Mouse (Mus musculus) midbrain, embryonic 12.5 days (tissue): ENCODE measurements at regions not wholly inside any gene's neighbourhood (a gene's known extent, or its start where the extent isn't known, plus 50 kb on each side); places are given as distances from the start of the nearest gene placed in this dataset.

ENCODE experiments used
- ATAC-seq: fragments of 200-750 bp; cut with Nextera tagmentation; 2 replicates; pipeline ENCODE4 v1.8.0; 2017; ENCODE audit warnings: low read depth, moderate TSS enrichment, moderate library complexity; ENCODE audit not compliant: low FRiP score
- H3K27ac ChIP-seq: fragments of 300-500 bp; sonication (generic); replicated peaks from 2 replicates; pipeline ENCODE4 v1.5.1; 2016; ENCODE audit warnings: mild to moderate bottlenecking
- H3K27me3 ChIP-seq: fragments of 300-500 bp; sonication (generic); 2 replicates; pipeline ENCODE4 v1.6.1; 2016; ENCODE audit warnings: mild to moderate bottlenecking
- H3K36me3 ChIP-seq: fragments of 300-500 bp; sonication (generic); 2 replicates; pipeline ENCODE4 v1.6.1; 2016
- H3K4me1 ChIP-seq: fragments of 300-500 bp; sonication (generic); 2 replicates; pipeline ENCODE4 v1.6.1; 2016
- H3K4me2 ChIP-seq: fragments of 300-500 bp; sonication (generic); replicated peaks from 2 replicates; pipeline ENCODE4 v1.6.1; 2016; ENCODE audit warnings: mild to moderate bottlenecking, moderate library complexity
- H3K4me3 ChIP-seq: fragments of 300-500 bp; sonication (generic); 2 replicates; pipeline ENCODE4 v1.5.1; 2016; ENCODE audit warnings: mild to moderate bottlenecking
- H3K9ac ChIP-seq: fragments of 300-500 bp; sonication (generic); replicated peaks from 2 replicates; pipeline ENCODE4 v1.6.1; 2016; ENCODE audit warnings: mild to moderate bottlenecking, moderate library complexity
- H3K9me3 ChIP-seq: fragments of 300-500 bp; sonication (generic); 2 replicates; pipeline ENCODE4 v1.6.1; 2016; ENCODE audit warnings: mild to moderate bottlenecking
- WGBS: fragments of 180-500 bp; shearing (Covaris S2); methylation state at CpG from one replicate; pipeline ENCODE4 v1.1.7; 2016; 5-methylcytosine and 5-hydroxymethylcytosine counted together

DNA sequence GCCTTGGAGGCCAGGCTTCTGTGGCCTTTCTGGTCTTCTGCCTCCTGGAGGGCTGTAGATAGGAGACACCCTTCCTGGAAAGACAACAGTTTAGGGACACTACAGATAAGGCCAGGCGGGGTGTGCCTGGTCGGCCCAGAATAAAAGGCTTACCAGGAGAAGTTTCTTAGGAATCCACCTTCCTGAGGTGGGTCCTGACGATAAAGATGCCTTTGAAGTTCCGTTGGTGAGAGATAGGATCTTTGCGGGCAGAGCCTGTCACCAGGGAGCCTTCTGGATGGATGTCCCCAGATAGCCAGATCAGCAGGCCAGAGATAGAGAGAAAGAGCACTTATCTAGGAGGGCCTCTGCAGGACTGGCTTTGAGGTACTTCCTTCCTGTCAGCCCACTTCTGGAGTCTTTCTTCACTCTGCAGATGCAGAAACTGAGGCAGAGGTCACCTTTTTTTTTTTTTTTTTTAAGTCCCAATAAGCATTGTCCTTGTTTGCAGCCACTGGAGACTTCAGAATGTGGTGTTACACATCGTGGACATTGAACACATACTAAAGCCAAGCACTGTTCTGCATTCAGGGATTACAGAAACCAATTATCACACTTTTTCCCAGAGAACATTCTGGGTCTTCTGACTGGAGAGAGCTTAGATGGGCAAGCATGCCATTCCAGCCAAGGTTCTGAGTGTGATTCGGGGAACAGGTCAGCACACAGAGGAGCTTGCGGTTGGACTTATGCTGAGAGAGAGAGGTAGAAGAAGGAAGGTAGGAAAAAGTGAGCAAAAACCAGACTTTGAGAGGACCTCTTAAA, 1236.3 kb upstream of the A1bg start:
- Histone ChIP-seq H3K27ac (no peak overlapping the region), H3K4me2 (no peak overlapping the region), H3K27me3 (no peaks in the 10 kb centered on the region), H3K9ac (no peak overlapping the region), H3K9me3 (no peaks in the 10 kb centered on the region), H3K4me1 (no peaks in the 10 kb centered on the region), H3K4me3 (no peak overlapping the region), H3K36me3 (no peaks in the 10 kb centered on the region)
- WGBS: 83% methylated on average over 8 of the region's 8 CpGs
- no peak for ATAC-seq

DNA sequence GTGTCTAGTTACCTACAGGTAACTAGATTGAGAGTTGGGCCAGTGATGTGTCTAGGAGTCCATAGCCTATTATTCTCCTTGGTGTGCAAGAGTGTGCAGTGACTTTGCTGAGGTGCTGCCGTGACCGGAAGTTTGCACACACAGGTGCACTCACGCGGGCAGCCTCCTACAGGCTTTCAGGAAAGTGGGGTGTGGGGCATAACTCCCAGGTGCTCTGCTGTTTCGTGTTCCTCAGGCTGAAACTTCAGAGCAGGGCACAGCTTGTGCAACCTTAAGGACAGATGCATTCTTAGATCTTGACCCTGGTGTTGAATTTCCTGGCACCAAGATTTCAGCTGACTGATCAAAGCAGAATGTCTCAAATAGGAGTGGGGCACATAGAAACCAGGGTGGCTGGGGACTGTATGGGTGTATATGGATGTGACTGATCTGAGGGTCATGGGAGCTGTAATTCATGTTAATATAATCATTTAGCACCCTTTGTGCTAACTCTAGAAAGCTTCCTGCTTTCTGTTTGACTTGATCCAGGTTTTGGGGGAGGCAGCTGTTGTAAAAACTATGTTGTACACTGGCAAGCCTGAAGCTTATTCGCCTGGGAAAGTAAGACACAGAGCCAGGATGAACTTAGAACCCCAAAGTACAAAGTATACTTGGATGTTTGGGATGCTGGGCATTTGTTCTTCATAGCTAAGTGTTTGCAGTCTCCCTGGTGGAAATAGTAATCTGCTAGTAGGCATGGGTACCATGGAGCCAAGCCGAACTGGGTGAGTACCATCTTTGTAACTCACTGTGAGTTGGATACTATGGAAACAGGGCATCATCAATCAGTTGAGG, 1234.6 kb upstream of the A1bg start:
- WGBS: 92% methylated on average over 7 of the region's 7 CpGs
- Histone ChIP-seq H3K4me2 (no peak overlapping the region), H3K4me1 (no peaks in the 10 kb centered on the region)

DNA sequence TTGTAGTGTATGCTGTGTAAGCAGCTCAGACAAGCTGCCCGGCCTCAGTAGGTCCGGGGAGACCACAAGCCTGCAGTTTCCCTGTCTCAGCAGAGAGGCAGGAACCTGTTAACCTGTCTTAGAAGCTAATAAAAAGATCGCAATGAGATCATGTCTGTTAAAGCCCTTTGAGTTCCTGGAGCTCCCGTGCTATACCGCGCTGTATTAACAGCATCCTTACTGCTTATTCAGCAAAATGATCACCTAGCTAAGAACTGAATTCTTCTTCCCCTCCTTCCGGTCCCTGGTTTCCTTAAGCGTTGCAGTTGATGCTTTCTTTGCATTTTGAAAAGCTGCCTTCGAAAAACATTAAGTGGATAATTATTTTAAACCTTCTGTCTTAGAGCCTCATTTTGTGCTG, 1230.4 kb upstream of the A1bg start:
- H3K9me3 ChIP-seq: no peaks in the 10 kb centered on the region
- 73% methylated on average over 9 of the region's 9 CpGs for WGBS
- no peak overlapping the region for H3K4me2 ChIP-seq
- no peaks in the 10 kb centered on the region for H3K27me3 ChIP-seq
- no peak overlapping the region for H3K27ac ChIP-seq
- H3K9ac ChIP-seq: no peak overlapping the region
- H3K4me1 ChIP-seq: no peaks in the 10 kb centered on the region
- ATAC-seq: no peak
- no peaks in the 10 kb centered on the region for H3K36me3 ChIP-seq
- H3K4me3 ChIP-seq: no peak overlapping the region

More for the DNA sequence above, 1234.6 kb upstream of the A1bg start:
- Histone ChIP-seq H3K9ac (no peak overlapping the region), H3K27me3 (no peaks in the 10 kb centered on the region), H3K9me3 (no peaks in the 10 kb centered on the region), H3K36me3 (no peaks in the 10 kb centered on the region), H3K27ac (no peak overlapping the region), H3K4me3 (no peak overlapping the region)
- no peak for ATAC-seq

DNA sequence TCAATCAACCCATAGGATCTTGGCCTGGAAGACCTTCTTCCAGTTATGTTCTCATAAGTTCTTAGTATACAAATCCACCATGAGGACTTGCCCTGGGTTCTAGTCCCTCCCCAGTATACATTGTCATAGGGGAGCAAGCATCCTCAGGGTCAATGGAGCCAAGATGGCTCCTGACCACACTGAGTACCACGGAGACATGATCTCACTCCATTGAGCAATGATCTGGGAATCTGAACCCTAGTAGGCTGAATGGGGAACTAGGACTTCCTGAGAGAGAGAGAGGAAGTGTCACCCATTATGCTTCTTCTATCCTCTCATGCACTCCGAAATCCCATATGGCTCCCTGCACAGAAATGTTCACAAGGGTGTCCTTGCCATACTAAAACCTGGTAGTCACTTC, 1229.3 kb upstream of the A1bg start:
- no peak overlapping the region for H3K4me3 ChIP-seq
- WGBS: 94% methylated on average over 2 of the region's 2 CpGs

DNA sequence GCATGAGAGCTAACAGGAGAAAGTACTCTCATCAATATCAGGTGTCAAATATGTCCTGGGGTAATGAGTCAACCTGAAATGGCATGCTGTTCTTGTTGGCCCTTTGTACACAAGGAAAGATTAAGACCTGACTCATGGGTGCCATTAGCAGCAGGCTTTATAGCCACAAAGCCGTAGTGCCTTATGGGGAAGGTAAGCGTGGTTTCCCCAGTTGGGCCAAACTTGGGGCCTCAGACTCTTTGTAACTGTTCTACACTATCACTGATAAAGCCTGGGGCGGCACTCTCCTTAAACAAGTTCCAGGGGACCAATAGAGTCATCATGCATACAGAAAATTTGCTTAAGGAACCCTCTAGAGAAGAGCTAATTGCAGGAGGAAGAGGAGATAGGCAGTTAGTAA, 1228.9 kb upstream of the A1bg start:
- Histone ChIP-seq H3K27me3 (no peaks in the 10 kb centered on the region), H3K36me3 (no peaks in the 10 kb centered on the region), H3K9me3 (no peaks in the 10 kb centered on the region), H3K27ac (no peak overlapping the region), H3K9ac (no peak overlapping the region), H3K4me2 (no peak overlapping the region), H3K4me1 (peaks cover 6% of the 10 kb centered on the region), H3K4me3 (no peak overlapping the region)
- no peak for ATAC-seq
- 91% methylated on average over 3 of the region's 3 CpGs for WGBS

More for the DNA sequence above, 1229.3 kb upstream of the A1bg start:
- Histone ChIP-seq H3K9me3 (no peaks in the 10 kb centered on the region), H3K4me2 (no peak overlapping the region), H3K36me3 (no peaks in the 10 kb centered on the region), H3K27ac (no peak overlapping the region), H3K27me3 (no peaks in the 10 kb centered on the region), H3K4me1 (peaks cover 6% of the 10 kb centered on the region), H3K9ac (no peak overlapping the region)
- no peak for ATAC-seq

DNA sequence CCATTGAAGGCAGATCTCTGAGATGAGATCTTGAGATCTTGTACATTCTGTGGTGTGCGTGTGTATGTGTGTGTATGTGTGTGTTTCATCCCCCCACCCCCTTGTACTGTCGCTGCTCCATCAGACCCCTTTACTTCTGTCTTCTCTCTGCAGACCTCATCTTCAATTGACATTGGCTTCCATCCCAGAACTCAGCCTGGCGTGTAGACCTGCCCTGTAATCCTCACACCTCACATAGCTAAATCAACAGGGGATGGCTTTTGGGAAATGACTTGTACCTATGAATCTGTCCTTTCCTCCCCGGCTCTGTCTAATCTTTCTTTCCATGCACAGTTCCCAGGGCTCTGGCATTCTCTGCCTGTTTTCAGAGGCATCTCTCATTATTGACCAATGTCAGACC, 1227.5 kb upstream of the A1bg start:
- 81% methylated on average over 4 of the region's 4 CpGs for WGBS
- ATAC-seq: no peak
- no peaks in the 10 kb centered on the region for H3K36me3 ChIP-seq
- H3K4me1 ChIP-seq: peaks cover 6% of the 10 kb centered on the region
- no peaks in the 10 kb centered on the region for H3K9me3 ChIP-seq
- H3K27ac ChIP-seq: no peak overlapping the region
- no peak overlapping the region for H3K9ac ChIP-seq
- H3K27me3 ChIP-seq: no peaks in the 10 kb centered on the region
- no peak overlapping the region for H3K4me3 ChIP-seq
- no peak overlapping the region for H3K4me2 ChIP-seq

DNA sequence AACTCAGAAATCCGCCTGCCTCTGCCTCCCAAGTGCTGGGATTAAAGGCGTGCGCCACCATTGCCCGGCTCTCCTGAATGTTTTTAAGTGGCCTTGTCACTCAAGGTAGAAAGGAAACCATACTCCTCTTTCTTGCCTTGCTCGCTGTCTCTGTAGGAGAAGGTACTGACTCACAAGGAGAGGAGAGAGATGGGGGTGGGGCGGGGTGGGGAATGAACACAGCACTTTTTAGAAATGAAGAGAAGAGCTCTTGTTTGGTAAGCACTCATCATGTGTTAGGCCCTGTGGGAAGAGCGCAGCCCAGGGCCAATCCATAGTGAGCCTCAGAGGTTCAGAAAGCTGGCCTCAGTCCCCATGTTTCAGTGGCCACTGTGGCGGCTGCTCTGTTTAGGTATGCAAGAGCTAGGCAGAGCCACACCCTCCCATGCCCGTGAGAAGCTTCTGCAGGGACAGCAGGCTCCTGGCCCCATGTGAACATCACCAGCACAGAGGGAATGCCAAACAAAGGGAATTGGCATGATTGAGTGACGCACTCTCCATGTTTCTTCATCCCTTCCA, 1225.9 kb upstream of the A1bg start:
- Histone ChIP-seq H3K9ac (no peak overlapping the region), H3K27me3 (no peaks in the 10 kb centered on the region), H3K4me2 (no peak overlapping the region), H3K4me1 (peaks cover 6% of the 10 kb centered on the region), H3K36me3 (no peaks in the 10 kb centered on the region), H3K9me3 (no peaks in the 10 kb centered on the region), H3K4me3 (no peak overlapping the region), H3K27ac (no peak overlapping the region)
- WGBS: 87% methylated on average over 10 of the region's 10 CpGs
- ATAC-seq: no peak

DNA sequence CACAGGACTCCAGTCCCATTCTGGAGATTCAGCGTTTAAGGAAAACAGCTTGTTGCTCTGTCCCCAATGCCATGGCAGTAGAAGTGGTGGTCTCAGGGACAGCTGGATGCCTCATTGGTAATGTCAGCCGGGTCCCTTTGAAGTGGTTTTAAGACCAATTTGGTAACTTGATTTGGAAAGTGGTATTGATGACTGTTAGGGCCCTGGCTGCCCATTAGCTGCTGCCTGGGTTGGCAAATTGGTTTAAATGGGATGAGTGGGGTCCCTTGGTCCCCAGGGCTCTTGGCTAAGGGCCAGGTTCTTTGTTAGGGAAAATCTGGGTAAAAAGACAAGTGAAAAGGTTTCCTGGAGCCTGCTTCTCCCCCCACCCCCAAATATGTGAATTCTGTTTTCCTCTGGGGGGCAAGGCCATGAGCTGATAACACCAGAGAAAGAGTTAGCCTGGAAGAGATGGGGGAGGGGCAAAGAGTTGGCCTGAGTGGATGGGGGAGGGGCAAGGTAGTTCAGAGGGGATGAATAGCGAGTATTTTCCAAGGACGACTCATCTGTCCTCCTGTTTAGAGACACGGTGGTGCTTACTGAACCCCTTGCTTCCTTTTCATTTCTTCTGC, 1224.6 kb upstream of the A1bg start:
- ATAC-seq: no peak

DNA sequence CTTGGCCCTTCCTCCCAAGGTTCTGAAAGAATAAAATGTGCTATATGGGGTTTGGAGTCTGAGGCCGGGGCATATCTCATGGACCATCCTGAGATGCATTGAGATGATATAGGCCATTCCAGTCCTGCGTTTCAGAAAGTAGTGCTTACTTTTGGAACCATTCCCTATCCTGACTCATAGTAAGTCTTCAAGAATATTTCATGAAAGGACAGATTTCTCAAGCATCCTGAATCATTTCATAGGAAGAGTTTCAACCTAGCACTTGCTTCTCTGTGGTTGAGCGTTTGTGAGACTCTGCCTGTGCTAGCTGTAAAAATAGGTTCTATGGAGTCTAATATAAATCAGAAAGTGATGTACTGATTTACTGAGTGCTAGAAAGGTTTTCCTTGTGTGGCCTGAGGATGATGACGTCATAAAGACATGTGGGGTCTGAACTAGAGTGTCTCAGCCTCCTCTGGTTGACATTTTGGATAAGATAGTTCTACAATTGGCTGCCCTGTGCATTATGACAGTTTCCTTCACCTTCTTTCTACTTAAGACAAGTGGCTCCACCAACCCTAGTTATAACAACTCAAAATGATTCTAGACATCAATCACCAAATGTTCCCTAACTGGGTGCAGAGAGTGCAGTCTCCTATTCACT, 1223.0 kb upstream of the A1bg start:
- ATAC-seq: no peak

More for the DNA sequence above, 1224.6 kb upstream of the A1bg start:
- Histone ChIP-seq H3K4me3 (no peak overlapping the region), H3K4me2 (no peak overlapping the region), H3K9ac (no peak overlapping the region), H3K4me1 (peaks cover 6% of the 10 kb centered on the region), H3K36me3 (no peaks in the 10 kb centered on the region), H3K27ac (no peak overlapping the region), H3K9me3 (no peaks in the 10 kb centered on the region), H3K27me3 (no peaks in the 10 kb centered on the region)
- WGBS: 37% methylated on average over 5 of the region's 5 CpGs

DNA sequence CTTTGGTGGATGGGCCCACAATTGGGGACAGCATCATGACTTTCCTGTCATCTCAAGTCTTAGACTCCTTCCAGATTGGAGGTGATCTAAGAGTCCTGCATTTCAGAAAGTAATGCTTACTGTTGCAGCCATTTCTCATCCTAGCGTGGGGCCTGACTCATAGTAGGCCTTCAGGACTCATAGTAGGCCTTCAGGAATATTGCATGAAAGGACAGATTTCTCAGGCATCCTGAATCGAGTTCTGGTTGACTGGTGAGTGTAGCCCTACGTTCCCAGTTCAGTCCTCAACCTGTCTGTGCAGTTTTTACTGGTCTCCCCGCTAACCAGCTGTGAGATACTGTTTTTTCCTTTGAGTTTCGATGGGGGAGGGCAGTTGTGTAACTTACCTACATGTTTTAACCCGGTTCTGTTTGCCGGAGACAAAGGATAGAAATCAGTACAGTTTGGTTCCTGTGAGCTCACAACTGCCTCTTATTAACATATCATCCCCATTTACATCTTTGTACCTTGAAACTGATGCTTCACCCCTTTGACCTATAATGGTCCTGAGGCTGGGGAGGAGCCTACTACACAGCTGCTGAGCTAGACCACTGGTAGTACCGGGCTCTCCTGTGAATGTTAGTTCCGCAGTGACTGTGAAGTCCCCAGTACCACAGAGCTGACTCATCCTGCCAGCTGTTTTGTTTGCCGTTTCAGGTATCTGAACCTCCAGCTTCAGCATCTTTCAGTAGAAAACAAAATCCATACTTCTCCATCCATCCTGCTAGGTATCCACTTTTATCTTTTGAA, 1222.2 kb upstream of the A1bg start:
- H3K4me2 ChIP-seq: no peak overlapping the region
- H3K27me3 ChIP-seq: no peaks in the 10 kb centered on the region
- no peaks in the 10 kb centered on the region for H3K36me3 ChIP-seq
- no peak for ATAC-seq
- H3K4me3 ChIP-seq: no peak overlapping the region
- 89% methylated on average over 10 of the region's 10 CpGs for WGBS
- H3K9me3 ChIP-seq: no peaks in the 10 kb centered on the region
- no peak overlapping the region for H3K9ac ChIP-seq
- peaks cover 6% of the 10 kb centered on the region for H3K4me1 ChIP-seq
- no peak overlapping the region for H3K27ac ChIP-seq

More for the DNA sequence above, 1223.0 kb upstream of the A1bg start:
- no peak overlapping the region for H3K4me3 ChIP-seq
- no peak overlapping the region for H3K9ac ChIP-seq
- H3K4me1 ChIP-seq: peaks cover 6% of the 10 kb centered on the region
- no peaks in the 10 kb centered on the region for H3K27me3 ChIP-seq
- no peak overlapping the region for H3K27ac ChIP-seq
- no peak overlapping the region for H3K4me2 ChIP-seq
- WGBS: 93% methylated on average over 4 of the region's 4 CpGs
- no peaks in the 10 kb centered on the region for H3K36me3 ChIP-seq
- H3K9me3 ChIP-seq: no peaks in the 10 kb centered on the region

DNA sequence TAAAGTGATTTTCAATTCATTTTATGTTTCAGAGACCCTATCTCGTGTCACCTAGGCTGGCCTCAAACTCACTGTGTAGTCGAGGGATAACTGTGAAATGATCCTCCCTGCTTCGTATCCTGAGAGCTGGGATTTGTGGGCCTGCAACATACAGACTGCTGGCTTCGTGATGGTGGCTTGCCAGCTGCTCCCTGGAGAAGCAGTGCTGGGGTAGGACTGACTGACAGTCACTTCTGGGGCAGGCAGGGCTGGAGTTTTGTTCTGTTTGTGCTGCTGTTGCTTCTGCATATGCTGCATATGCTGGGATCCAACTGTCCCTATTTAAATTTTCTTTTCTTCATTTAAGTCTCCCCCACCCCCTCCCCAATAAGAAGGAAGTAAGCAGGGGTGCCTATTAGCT, 1217.0 kb upstream of the A1bg start:
- Histone ChIP-seq H3K4me3 (no peak overlapping the region), H3K9me3 (no peaks in the 10 kb centered on the region), H3K27me3 (no peaks in the 10 kb centered on the region), H3K36me3 (no peaks in the 10 kb centered on the region), H3K27ac (no peak overlapping the region), H3K4me1 (no peaks in the 10 kb centered on the region), H3K4me2 (no peak overlapping the region), H3K9ac (no peak overlapping the region)
- WGBS: 63% methylated on average over 4 of the region's 4 CpGs
- ATAC-seq: no peak
